Mouse (Mus musculus) liver, adult (tissue): ENCODE data around the gene Cdk17.

ENCODE experiments used
- GATA4 ChIP-seq: IDR thresholded peaks from 2 replicates; pipeline ENCODE4 v1.6.1; 2014; ENCODE audit warnings: mild to moderate bottlenecking, low read length; ENCODE audit not compliant: insufficient replicate concordance

Gene Cdk17

DNA sequence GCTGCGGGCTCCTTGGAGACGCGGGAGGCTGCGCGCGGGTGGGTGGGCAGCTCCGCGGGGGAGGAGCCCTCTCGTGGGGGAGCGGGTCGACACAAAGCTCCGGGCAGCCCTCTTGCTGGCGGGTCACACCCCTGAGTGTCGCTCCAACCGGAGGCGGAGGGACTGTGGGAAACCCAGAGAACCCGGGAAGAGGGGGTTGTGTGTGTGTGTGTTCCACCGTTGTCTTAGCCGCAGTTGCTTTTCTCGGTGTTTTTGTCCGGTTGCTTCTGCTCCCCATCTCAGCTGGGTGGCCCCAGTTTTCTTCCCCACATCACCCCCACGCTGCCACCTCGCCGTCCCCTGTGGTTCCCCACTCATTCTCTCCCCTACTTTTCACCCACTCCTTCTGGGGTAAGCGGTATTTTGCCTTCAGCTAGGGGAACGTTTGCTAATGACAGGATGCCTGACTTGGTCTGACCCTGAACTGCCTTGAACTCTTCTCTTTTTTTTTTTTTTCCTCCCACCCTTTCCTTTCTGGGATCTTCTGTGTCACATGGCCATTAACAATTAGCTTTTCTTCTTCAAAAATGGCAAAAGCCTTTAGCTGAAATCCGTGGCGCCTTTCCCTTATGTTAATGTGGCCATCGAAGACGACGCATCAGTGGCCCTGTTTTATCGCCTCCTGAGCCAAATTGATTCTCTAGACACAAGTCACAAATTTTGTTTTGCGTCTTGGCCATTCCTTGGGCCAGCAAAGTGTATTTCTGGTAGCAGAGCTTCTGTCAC lies 1.0 kb downstream of the Cdk17 start:
- TF ChIP-seq GATA4: no peak

DNA sequence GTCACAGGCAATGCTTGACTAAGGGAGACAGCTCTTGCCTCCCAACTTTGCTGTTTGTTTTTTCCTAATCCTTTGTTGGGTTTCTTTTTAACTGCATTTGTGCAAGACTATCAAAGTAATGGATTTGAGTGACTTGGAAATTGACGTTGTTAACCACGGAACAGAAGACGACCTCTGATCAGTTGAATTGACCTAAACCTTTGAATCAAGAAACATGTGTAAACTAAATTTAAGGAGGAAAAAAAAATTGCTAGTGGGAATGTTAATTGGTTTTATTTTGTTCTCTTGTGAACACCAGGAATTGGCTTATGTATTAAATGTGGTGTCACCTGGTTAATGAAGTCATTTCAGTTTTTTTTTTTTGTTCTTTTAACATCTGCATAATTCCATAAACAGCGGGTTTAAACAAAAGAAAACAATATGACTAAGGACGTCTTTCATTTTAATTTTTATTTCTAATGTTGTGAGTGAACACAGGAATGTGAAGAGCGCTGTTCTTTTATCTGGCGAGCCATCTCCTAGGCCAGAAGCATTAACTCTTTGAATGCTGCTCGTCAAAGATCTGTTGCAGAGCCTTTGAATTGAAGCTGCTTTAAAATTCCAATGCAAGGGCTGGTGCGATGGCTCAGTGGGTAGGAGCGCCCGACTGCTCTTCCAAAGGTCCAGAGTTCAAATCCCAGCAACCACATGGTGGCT lies 1.7 kb downstream of the Cdk17 start:
- no peak for TF ChIP-seq GATA4

GRCm38 (mm10) chr10:93162972-93163660 lies 2.4 kb downstream of the Cdk17 start:
- no peak for TF ChIP-seq GATA4

GRCm38 (mm10) chr10:93163711-93164488 lies 3.2 kb downstream of the Cdk17 start:
- TF ChIP-seq GATA4: no peak

GRCm38 (mm10) chr10:93165416-93166381 lies 5.0 kb downstream of the Cdk17 start:
- no peak for TF ChIP-seq GATA4

- TF ChIP-seq GATA4: no peak
Observed at GRCm38 (mm10) chr10:93166382-93166769, 5.7 kb downstream of the Cdk17 start.

DNA sequence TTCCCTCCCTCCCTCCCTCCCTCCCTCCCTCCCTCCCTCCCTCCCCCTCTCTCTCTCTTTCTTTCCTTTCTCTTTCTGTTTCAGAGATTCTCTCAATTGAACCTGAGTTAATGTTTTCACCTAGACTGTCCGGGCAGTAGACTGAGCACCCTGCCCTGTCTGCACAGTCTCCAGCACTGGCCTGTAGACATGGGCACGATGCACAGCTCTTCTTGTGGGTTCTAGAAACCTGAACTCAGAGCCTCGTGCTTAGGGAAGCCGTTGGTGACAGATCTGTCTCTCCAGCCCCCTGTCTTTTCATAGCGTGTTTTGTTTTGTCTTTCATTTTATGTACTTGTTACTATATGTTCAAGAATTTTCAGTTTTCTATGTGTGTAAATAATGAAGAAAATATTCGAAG lies 6.6 kb downstream of the Cdk17 start:
- TF ChIP-seq GATA4: no peak

- TF ChIP-seq GATA4: no peak
Observed at GRCm38 (mm10) chr10:93168067-93168466, 7.4 kb downstream of the Cdk17 start.

DNA sequence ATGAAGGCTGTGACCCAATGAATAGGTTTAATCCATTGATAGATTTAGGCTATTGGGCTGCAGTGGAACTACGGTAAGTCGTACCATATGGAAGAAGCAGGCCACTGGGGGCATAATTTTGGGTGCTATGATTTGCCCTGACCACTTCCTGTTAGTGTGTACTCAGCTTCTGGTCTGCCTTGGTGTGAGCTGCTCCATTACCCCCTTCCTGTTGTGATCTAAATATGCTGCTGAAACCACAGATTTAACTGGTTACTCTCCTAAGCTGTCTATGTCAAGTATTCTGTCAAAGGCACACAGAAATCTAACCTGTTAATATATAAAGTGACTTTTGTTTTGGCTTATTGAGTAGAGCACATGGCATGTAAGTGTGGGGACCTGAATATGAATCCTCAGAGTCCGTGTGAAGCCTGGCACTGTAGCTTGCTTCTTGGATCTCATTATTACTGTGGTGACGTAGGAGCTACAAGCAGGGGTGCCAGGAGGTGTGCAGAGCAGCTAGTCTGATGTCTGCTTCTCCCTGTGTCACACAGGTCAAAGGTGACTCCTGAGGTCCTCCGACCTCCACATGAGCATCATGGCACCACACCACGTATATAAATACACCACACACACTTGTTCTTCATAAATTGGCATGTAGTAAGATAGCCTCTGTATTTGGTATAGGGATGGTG lies 10.6 kb downstream of the Cdk17 start:
- TF ChIP-seq GATA4: no peak

GRCm38 (mm10) chr10:93177471-93177870 lies 16.8 kb downstream of the Cdk17 start:
- TF ChIP-seq GATA4: no peak

DNA sequence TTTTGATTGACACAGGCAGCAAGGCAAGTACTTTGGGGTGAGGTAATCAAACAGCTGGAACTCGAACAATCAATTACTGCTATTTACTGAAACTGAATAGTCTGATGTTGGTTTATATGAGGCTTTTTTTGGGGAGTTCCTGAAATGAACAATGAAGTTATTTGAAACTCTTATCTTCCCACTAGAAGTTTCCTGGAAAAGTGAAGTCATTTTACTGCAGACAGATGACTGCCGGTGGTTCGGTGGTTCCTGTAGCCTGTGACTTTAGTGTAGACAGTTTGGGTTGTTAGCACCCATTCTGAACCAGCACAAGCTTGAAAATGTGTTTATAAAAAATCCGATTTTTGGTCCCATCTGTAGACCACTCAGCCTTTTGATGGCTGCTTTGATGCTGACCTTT lies 17.2 kb downstream of the Cdk17 start:
- TF ChIP-seq GATA4: no peak

DNA sequence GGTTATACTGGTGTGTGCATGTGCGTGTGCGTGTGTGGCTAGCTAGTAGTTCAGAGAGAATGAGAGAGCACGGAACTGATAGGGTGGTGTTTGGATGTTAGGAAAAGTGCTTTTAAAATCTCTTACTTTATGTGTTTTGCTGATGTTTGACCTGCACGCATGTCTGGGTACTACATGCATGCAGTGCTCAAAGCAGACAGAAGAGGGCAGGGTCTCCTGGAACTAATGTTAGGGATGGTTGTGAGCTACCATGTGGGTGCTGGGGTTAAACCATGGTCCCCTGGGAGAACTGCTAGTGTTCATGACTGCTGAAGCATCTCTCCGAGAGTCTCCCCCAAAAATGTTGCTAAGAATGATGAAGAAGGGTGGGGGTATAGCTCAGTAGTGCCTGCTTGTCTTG lies 18.0 kb downstream of the Cdk17 start:
- TF ChIP-seq GATA4: no peak

- TF ChIP-seq GATA4: no peak
Observed at GRCm38 (mm10) chr10:93179669-93180460, 19.2 kb downstream of the Cdk17 start.
